Mouse (Mus musculus): ENCODE measurements around the gene Sox5. TPM values are rescaled to one million over a fixed set of nuclear protein-coding genes. Genes with fewer than 3 reads are reported as not detected.

Sox5 gene
- polyA plus RNA-seq, 1 experiment: 2.5 TPM

DNA sequence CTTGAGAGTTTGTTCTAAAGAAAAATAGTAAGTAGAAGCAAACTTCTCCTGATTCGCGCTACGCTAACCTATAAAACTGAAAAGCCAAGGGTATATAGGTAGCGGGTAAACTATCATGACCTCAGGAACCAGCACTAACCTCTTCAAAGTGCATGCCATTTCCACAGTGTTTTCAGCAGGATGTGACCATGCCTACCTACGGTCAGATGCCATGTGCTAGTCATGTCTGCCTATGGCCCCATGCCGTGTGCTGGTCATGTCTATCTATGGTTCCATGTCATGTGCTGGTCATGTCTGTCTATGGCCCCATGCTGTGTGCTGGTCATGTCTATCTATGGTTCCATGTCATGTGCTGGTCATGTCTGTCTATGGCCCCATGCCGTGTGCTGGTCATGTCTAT lies 614.7 kb downstream of the Sox5 start:
- Histone ChIP-seq H3K4me1 (ENCODE audit: control insufficient read depth, insufficient read depth, insufficient read length) (no peaks in the 10 kb centered on the region), H3K27me3 (ENCODE audit: control insufficient read depth, insufficient read depth, low read length) (no peaks in the 10 kb centered on the region), H3K27ac (ENCODE audit: insufficient read depth, low read length) (no peak overlapping the region), H3K36me3 (ENCODE audit: control insufficient read depth, insufficient read depth, low read length) (no peaks in the 10 kb centered on the region), H3K4me3 (ENCODE audit: extremely low read depth, insufficient read depth, insufficient read length) (no peak overlapping the region)
- no peak for TF ChIP-seq POLR2A (IDR thresholded peaks at IDR 0.05; ENCODE audit: low read depth, low read length)
- TF ChIP-seq CTCF (IDR thresholded peaks at IDR 0.05; ENCODE audit: extremely low read depth, insufficient read depth, insufficient read length, insufficient replicate concordance): no peak
- no peak for DNase-seq (ENCODE audit: low read depth in 1 of 2, low spot score in 2 of 2)
- WGBS: 96% methylated on average over 7 of the region's 7 CpGs

GRCm38 (mm10) chr6:144166651-144167050 lies 615.1 kb downstream of the Sox5 start:
- TF ChIP-seq CTCF (IDR thresholded peaks at IDR 0.05; ENCODE audit: extremely low read depth, insufficient read depth, insufficient read length, insufficient replicate concordance) (no peak), POLR2A (IDR thresholded peaks at IDR 0.05; ENCODE audit: low read depth, low read length) (no peak)
- DNase-seq (ENCODE audit: low read depth in 1 of 2, low spot score in 2 of 2): no peak
- no peak overlapping the region for H3K4me3 ChIP-seq (ENCODE audit: extremely low read depth, insufficient read depth, insufficient read length)
- 92% methylated on average over 8 of the region's 8 CpGs for WGBS
- no peaks in the 10 kb centered on the region for H3K4me1 ChIP-seq (ENCODE audit: control insufficient read depth, insufficient read depth, insufficient read length)
- no peak overlapping the region for H3K27ac ChIP-seq (ENCODE audit: insufficient read depth, low read length)
- H3K27me3 ChIP-seq (ENCODE audit: control insufficient read depth, insufficient read depth, low read length): no peaks in the 10 kb centered on the region
- no peaks in the 10 kb centered on the region for H3K36me3 ChIP-seq (ENCODE audit: control insufficient read depth, insufficient read depth, low read length)

GRCm38 (mm10) chr6:144166104-144166503 lies 615.7 kb downstream of the Sox5 start:
- H3K36me3 ChIP-seq (ENCODE audit: control insufficient read depth, insufficient read depth, low read length): no peaks in the 10 kb centered on the region
- no peak overlapping the region for H3K27ac ChIP-seq (ENCODE audit: insufficient read depth, low read length)
- 75% methylated on average over 8 of the region's 8 CpGs for WGBS
- no peak for TF ChIP-seq POLR2A (IDR thresholded peaks at IDR 0.05; ENCODE audit: low read depth, low read length)
- no peak for TF ChIP-seq CTCF (IDR thresholded peaks at IDR 0.05; ENCODE audit: extremely low read depth, insufficient read depth, insufficient read length, insufficient replicate concordance)
- no peak overlapping the region for H3K4me3 ChIP-seq (ENCODE audit: extremely low read depth, insufficient read depth, insufficient read length)
- H3K4me1 ChIP-seq (ENCODE audit: control insufficient read depth, insufficient read depth, insufficient read length): no peaks in the 10 kb centered on the region
- no peak for DNase-seq (ENCODE audit: low read depth in 1 of 2, low spot score in 2 of 2)
- H3K27me3 ChIP-seq (ENCODE audit: control insufficient read depth, insufficient read depth, low read length): no peaks in the 10 kb centered on the region

- Histone ChIP-seq H3K4me3 (ENCODE audit: extremely low read depth, insufficient read depth, insufficient read length) (no peak overlapping the region), H3K27me3 (ENCODE audit: control insufficient read depth, insufficient read depth, low read length) (no peaks in the 10 kb centered on the region), H3K4me1 (ENCODE audit: control insufficient read depth, insufficient read depth, insufficient read length) (no peaks in the 10 kb centered on the region), H3K27ac (ENCODE audit: insufficient read depth, low read length) (no peak overlapping the region), H3K36me3 (ENCODE audit: control insufficient read depth, insufficient read depth, low read length) (no peaks in the 10 kb centered on the region)
- WGBS: 89% methylated on average over 9 of the region's 9 CpGs
- TF ChIP-seq POLR2A (IDR thresholded peaks at IDR 0.05; ENCODE audit: low read depth, low read length): no peak
- TF ChIP-seq CTCF (IDR thresholded peaks at IDR 0.05; ENCODE audit: extremely low read depth, insufficient read depth, insufficient read length, insufficient replicate concordance): no peak
- DNase-seq (ENCODE audit: low read depth in 1 of 2, low spot score in 2 of 2): no peak
These were observed 618.3 kb downstream of the Sox5 start for GRCm38 (mm10) chr6:144163501-144163900.

DNA sequence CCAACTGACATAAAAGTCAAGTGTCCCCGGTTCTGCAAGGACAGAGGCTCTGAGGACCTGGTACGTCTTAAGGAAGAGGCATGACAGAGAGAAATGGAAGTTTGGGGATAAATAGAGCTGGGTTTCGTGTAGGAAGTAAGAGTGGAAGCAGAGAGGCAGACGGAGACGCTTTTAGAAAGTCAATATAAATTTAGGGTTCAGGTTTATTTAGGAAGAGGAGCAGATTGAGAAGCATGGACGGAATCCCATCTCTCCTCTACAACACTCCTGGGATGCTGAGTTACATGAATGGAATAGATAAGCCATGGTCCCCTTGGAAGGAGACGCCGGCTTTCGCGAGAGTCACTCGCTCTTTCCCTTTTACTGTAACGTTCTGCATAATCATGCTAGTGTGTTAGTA lies 623.1 kb downstream of the Sox5 start:
- Histone ChIP-seq H3K27me3 (ENCODE audit: control insufficient read depth, insufficient read depth, low read length) (no peaks in the 10 kb centered on the region), H3K4me3 (ENCODE audit: extremely low read depth, insufficient read depth, insufficient read length) (no peak overlapping the region), H3K27ac (ENCODE audit: insufficient read depth, low read length) (no peak overlapping the region), H3K4me1 (ENCODE audit: control insufficient read depth, insufficient read depth, insufficient read length) (no peaks in the 10 kb centered on the region), H3K36me3 (ENCODE audit: control insufficient read depth, insufficient read depth, low read length) (no peaks in the 10 kb centered on the region)
- TF ChIP-seq CTCF (IDR thresholded peaks at IDR 0.05; ENCODE audit: extremely low read depth, insufficient read depth, insufficient read length, insufficient replicate concordance) (no peak), POLR2A (IDR thresholded peaks at IDR 0.05; ENCODE audit: low read depth, low read length) (no peak)
- 94% methylated on average over 12 of the region's 12 CpGs for WGBS
- DNase-seq (ENCODE audit: low read depth in 1 of 2, low spot score in 2 of 2): no peak

DNA sequence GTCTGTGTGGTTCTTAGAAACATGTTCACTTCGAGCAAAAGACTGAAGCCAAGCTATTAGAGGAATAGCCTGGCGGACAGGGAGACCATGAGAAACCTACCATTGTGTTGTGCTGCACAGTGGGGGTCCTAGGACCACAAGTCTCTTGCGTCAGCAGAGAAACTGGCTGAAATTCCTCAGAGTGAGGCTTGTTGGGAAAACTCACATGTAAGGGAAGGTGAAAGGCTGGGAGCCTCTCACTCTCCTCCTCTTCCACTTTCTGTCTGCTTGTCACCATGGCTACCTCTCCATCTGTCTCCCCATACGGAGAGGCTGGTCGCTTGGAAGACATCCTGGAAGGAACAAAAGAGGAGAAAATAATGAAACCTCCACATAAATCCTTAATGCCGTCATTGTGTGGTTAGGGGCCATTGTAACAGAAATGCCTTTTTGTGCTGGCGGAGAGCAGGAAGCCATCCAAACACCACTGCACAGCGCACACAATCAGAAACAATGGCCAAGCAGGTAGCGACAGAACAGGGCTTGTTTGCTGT lies 626.8 kb downstream of the Sox5 start:
- TF ChIP-seq CTCF (IDR thresholded peaks at IDR 0.05; ENCODE audit: extremely low read depth, insufficient read depth, insufficient read length, insufficient replicate concordance): no peak
- TF ChIP-seq POLR2A (IDR thresholded peaks at IDR 0.05; ENCODE audit: low read depth, low read length): no peak
- no peak for DNase-seq (ENCODE audit: low read depth in 1 of 2, low spot score in 2 of 2)
- Histone ChIP-seq H3K36me3 (ENCODE audit: control insufficient read depth, insufficient read depth, low read length) (no peaks in the 10 kb centered on the region), H3K27me3 (ENCODE audit: control insufficient read depth, insufficient read depth, low read length) (no peaks in the 10 kb centered on the region), H3K27ac (ENCODE audit: insufficient read depth, low read length) (no peak overlapping the region), H3K4me1 (ENCODE audit: control insufficient read depth, insufficient read depth, insufficient read length) (no peaks in the 10 kb centered on the region), H3K4me3 (ENCODE audit: extremely low read depth, insufficient read depth, insufficient read length) (no peak overlapping the region)
- 90% methylated on average over 9 of the region's 9 CpGs for WGBS

GRCm38 (mm10) chr6:144151957-144152356 lies 629.8 kb downstream of the Sox5 start:
- Histone ChIP-seq H3K27ac (ENCODE audit: insufficient read depth, low read length) (no peak overlapping the region), H3K36me3 (ENCODE audit: control insufficient read depth, insufficient read depth, low read length) (no peaks in the 10 kb centered on the region), H3K27me3 (ENCODE audit: control insufficient read depth, insufficient read depth, low read length) (no peaks in the 10 kb centered on the region), H3K4me1 (ENCODE audit: control insufficient read depth, insufficient read depth, insufficient read length) (no peaks in the 10 kb centered on the region), H3K4me3 (ENCODE audit: extremely low read depth, insufficient read depth, insufficient read length) (no peak overlapping the region)
- no peak for TF ChIP-seq POLR2A (IDR thresholded peaks at IDR 0.05; ENCODE audit: low read depth, low read length)
- TF ChIP-seq CTCF (IDR thresholded peaks at IDR 0.05; ENCODE audit: extremely low read depth, insufficient read depth, insufficient read length, insufficient replicate concordance): no peak
- 72% methylated on average over 3 of the region's 3 CpGs for WGBS
- no peak for DNase-seq (ENCODE audit: low read depth in 1 of 2, low spot score in 2 of 2)

Measured in spleen, adult 2 months (tissue).